Mouse (Mus musculus) kidney, adult 2 months (tissue): ENCODE measurements around the gene Pde3b.

Experiments
- CTCF ChIP-seq: fragments of 200-500 bp; conservative IDR thresholded peaks from 2 replicates; pipeline ENCODE4 v1.5.1; 2011; ENCODE audit warnings: low read depth, mild to moderate bottlenecking, control low read depth, low read length, moderate library complexity, mixed read lengths; ENCODE audit not compliant: insufficient read depth, insufficient read length
- POLR2A ChIP-seq: fragments of 200-500 bp; IDR thresholded peaks from one replicate; pipeline ENCODE4 v1.6.1; 2011; ENCODE audit warnings: low read depth, low read length, control low read depth

- TF ChIP-seq CTCF (no peak), POLR2A (no peak)
These were observed 65.9 kb downstream of the Pde3b start for GRCm38 (mm10) chr7:114481008-114481407.
